Mouse (Mus musculus) NIH3T3 (cell line): Measurements from ENCODE around the gene Gcgr.
"Not testable (repeated sequence)": the region's sequence is repeated elsewhere in the genome, so short reads cannot be mapped to it uniquely, and the experiment has no call there.

Experiments
- DNase-seq: peaks from one replicate; pipeline ENCODE4 v3.0.0-alpha.2; 2012; ENCODE audit warnings: low read depth

Gcgr gene

DNA sequence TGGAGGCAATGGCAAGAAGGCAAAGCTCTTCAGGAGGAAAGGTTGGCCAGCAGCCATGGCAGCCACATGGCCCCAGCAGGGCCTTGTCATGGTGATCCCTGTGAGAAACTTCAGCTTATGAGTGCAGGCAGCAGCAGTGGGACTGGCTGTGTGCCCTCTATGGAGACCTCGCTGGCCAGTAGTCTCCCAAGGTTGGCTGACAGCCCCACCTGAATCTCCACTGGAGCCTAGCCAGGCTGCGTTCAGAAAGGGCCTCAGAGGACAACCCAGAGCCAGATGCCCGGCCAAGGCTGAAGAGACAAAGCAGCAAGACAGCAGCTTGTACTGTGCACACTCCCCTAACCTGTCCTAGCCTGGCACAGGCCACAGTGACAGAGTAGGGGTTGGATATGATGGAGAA is 8.0 kb downstream of the Gcgr start:
- DNase-seq: peak; percentile 55

- DNase-seq: no peak
Observed at GRCm38 (mm10) chr11:120538955-120539284, 8.4 kb downstream of the Gcgr start.

- no peak for DNase-seq
Observed at GRCm38 (mm10) chr11:120539285-120540014, 9.0 kb downstream of the Gcgr start.

DNA sequence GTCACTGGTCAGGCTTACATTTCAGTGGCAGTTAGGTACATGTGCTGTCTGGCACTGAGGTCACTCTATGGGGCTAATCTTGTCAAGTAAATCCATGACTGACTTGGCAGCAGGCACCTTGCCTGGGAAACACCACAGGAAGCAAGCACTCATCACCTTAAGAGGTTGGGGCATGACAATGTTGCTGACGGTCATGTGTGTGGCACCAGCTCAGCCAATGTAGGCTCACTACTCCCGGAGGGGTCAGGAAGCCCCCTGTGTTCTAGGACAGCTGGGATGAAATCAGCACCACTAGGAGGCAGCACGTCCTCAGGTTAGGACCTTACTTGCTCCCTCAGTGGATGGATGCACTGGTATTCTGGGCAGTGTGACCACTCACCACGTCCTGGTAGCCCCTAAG is 11.4 kb downstream of the Gcgr start:
- peak; percentile 53 for DNase-seq

- no peak for DNase-seq
Observed at GRCm38 (mm10) chr11:120542376-120542775, 11.9 kb downstream of the Gcgr start.

DNA sequence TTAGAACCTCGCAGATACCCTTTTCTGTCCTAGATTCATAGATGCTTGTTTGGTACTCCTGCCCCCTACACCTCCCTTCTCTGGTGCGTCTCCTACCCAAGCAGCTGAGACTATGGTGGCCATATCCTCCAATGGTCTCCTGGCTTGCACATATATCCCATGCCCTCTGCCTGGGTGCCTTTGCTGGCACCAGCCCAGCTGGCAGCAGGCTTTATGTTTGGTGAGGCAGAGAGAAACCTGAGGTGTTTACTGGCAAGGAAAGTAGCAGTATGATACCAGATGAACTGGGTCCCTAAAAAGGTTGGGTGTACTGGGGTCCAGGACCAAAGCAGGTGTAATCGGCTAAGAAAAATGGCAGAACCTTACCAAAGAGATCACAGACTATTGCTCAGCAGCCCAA is 15.5 kb downstream of the Gcgr start:
- no peak for DNase-seq

GRCm38 (mm10) chr11:120547469-120547868 is 17.0 kb downstream of the Gcgr start:
- DNase-seq: peak; percentile 64

GRCm38 (mm10) chr11:120548214-120548613 is 17.7 kb downstream of the Gcgr start:
- DNase-seq: no peak

- no peak for DNase-seq
Observed at GRCm38 (mm10) chr11:120548786-120549167, 18.3 kb downstream of the Gcgr start.

DNA sequence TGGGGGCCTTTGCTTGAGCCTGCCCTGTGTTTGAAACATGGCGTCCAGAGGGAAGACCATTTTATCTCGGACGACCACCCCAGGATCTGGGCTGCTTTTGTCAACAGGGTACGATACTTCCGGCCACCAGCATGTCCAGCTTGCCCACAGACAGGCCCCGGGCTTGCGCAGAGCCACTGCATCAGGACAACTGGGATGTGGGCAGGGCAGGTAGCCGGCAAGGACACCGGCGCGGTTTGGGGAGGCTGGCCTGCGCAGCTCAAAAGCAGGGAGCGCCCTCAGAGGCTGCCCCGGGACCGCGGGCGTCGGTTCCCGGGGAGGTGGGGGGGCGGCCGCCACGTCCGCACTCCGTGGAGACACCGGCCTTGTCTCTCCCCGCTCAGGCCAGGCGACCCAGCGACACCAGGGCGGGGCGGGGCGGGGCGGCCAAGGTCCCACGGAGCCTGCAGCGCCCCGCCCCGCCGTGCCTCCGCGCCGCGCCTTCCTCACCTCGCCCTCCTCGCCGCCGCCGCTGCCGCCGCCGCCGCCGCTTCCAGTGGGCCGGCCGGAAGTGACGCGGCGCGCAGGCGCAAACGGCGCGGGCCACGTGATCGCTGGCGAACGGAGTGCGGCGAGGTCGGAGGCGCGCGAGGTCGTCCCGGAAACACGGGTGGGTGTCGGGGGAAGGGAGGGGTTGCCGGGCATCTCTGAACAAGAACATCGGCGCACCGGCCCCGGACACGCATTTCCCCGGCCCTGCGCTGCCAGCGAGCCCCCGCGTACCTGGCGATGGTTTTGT is 18.9 kb downstream of the Gcgr start, which contains the start of gene Mcrip1:
Mcrip1 (minus strand) TSS at position 560 of the 778 bp plus-strand sequence.
- DNase-seq: peak; percentile 95

- peak; percentile 46 for DNase-seq
Observed at GRCm38 (mm10) chr11:120549986-120550809, 19.7 kb downstream of the Gcgr start.

GRCm38 (mm10) chr11:120550810-120551440 is 20.4 kb downstream of the Gcgr start, which contains the start of gene Ppp1r27:
Gene Ppp1r27 (minus strand): TSS chr11:120551132.
- DNase-seq: no peak

GRCm38 (mm10) chr11:120552736-120553135 is 22.2 kb downstream of the Gcgr start:
- DNase-seq: peak; percentile 25

DNA sequence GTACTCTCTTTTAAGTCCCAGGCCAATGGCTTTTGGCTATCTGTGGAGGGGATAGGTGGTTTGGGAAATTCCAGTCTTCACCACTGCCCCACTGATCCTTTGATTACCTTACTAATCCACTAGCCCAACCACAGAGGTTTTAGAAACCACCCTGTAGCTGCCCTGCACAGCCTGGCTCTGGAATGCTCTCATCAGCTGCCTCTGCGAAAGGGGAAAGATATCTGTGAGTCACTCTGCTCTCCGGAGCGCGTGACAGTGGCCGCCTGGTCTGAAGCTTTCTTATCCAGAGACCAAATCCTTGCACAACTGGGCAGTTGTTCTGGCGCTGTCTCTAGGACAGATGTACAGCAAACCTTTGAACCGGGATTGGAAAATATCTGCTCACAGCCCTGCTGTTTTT is 24.3 kb downstream of the Gcgr start:
- peak; percentile 91 for DNase-seq

DNA sequence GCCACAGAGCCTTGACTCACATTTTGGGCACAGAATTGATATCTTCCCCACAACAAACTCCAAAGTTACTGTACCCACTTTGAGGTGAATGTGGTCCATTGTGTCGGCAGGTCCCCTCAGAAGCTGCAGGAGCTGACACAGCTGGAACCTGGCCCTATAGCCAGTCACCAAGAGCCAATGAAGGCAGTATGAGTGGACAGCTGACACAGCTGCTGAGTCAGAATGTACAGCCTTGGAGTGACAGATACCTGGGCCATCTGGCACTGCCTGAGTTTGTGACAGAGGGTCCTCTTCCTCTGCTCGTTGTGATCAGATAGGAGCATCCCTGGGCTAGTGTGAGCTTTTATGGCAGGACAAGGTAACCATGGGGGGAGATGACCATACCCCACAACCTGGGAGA is 24.8 kb downstream of the Gcgr start:
- DNase-seq: no peak

DNA sequence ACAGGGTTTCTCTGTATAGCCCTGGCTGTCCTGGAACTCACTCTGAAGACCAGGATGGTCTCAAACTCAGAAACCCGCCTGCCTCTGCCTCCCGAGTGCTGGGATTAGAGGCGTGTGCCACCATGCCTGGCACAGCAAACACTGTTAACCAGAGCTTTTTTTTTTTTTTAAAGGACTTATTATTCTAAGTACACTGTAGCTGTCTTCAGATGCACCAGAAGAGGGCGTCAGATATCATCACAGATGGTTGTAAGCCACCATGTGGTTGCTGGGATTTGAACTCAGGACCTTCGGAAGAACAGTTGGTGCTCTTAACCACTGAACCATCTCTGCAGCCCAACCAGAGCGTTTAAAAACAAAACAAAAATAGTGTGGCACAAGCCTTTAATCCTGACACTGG is 28.3 kb downstream of the Gcgr start:
- DNase-seq: not testable (repeated sequence)

DNA sequence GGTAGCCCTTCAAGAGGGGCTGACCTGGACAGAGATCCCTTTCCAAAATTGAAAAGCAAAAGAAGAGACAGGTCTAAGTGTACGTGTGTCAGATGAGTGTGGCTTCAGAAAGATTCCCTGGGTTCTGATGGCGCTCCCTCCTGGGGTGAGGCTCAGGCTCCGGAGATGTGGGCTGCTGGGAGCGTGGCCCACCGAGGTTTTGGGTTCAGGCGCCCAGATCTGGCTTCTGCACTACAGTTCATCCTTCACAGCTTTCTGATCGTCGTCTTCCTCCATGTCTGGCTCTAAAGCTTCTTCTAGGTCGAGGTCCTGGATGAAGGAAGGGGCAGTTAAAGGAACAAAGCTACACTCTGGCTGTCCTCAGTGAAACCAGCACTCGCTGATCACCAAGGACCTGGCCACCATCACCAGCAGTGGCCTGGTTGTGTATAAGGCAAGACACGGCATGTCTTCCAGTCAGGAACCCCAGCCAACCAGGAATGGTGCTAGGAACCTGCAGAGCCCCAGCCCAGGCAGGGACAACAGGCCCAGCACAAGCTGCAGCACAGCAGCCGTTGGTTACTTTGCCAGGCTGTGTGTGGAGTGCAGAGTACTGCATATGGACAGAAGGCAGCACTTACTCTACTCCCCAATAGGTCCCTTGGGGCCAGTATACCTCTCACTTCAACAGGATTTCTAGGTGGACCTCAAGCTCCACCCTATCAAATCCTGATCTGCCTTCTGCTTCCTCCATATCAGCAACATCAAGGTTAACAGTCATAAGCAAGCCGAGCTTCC is 30.6 kb downstream of the Gcgr start:
- DNase-seq: no peak

GRCm38 (mm10) chr11:120562949-120563348 is 32.5 kb downstream of the Gcgr start:
- no peak for DNase-seq

DNA sequence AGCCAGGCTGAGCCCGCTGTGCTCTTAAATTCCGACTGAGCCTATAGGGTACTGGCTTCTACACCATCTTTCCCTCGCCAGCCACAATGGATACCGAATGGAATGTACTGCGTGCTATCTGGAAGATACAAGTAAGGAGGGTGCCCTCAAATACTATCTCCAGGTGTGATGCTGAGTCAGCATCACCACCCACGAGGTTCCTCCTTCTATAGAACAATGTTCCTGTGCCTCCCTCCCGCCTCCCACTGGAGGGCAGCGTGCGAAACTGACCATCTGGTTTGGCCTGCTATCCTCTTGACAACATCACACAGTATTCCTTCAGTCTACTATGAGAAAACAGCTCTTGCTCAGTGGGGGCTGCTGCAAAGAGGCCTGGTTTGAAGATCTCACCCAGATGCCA is 34.6 kb downstream of the Gcgr start:
- peak; percentile 44 for DNase-seq

DNA sequence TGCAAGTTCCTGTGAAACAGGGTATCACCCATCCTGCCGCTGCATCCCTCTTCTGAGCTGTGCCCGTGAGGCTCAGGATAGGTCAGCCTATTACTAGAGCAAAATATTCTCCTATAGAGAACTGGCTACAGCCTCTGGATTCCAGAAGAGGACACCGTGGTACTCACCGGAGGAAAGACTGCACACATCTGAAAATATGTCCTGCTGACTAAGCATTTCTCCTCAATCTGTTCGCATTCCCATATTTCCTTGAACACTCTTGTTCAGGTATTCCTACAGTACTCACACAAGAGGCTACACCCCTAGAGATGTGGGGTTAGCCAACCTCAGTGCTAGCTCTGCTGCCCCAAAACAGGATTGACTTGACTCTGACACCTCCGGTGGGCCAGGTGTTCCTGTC is 37.8 kb downstream of the Gcgr start:
- DNase-seq: no peak

DNA sequence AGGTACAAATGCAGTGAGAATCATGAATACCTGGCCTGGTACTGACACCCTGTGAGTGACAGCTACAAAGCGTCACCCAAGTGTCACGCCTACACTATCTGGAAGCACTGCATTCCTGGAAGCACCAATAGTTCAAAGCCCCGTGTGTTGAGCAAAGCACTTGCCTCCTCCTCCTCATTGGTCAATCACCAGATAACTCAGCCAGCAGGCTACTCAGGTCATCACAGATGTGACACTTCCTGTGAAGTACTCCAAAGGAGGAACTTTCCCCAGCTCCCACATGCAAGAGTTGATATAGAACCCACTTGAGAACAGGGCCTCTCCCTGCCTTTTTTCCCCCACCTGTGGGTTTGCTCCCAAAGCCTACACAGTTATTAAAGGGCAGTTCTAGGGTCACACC is 40.6 kb downstream of the Gcgr start:
- no peak for DNase-seq
